Mouse (Mus musculus) ES-E14 (cell line): ENCODE results near the gene Pced1b.
A peak's percentile ranks its signal among the peaks of the same experiment; 100 is the strongest.

Experiments
- CHD2 ChIP-seq: IDR thresholded peaks from 2 replicates; pipeline ENCODE4 v1.6.1; 2014; ENCODE audit warnings: mild to moderate bottlenecking, low read depth, low read length, inconsistent platforms
- HCFC1 ChIP-seq: IDR thresholded peaks from 2 replicates; pipeline ENCODE4 v1.6.1; 2012; ENCODE audit warnings: low read length, inconsistent platforms, borderline replicate concordance; ENCODE audit not compliant: insufficient read depth
- ZC3H11A ChIP-seq: IDR thresholded peaks from 2 replicates; pipeline ENCODE4 v1.6.1; 2012; ENCODE audit warnings: low read depth, mild to moderate bottlenecking, inconsistent platforms, low read length, borderline replicate concordance
- ZNF384 ChIP-seq: IDR thresholded peaks from 2 replicates; pipeline ENCODE4 v1.6.1; 2012; ENCODE audit warnings: low read depth, low read length, inconsistent platforms

GRCm38 (mm10) chr15:97384170-97385018 is 137.5 kb downstream of the Pced1b start:
- TF ChIP-seq HCFC1 (no peak), ZNF384 (no peak), ZC3H11A (no peak), CHD2 (peak; percentile 60; the same call in 1 of the 2 replicates)
